Mouse (Mus musculus) adrenal gland, adult (tissue): ENCODE data around the gene Zfp628.
A peak's percentile ranks its signal among the peaks of the same experiment; 100 is the strongest.

Experiments
- DNase-seq, 2 experiments: peaks; one replicate each; pipeline ENCODE4 v3.0.0; 2022 to 2023; ENCODE audit warnings: low spot score in 1 of 2; ENCODE audit not compliant: inconsistent age in 2 of 2

Zfp628 gene

DNA sequence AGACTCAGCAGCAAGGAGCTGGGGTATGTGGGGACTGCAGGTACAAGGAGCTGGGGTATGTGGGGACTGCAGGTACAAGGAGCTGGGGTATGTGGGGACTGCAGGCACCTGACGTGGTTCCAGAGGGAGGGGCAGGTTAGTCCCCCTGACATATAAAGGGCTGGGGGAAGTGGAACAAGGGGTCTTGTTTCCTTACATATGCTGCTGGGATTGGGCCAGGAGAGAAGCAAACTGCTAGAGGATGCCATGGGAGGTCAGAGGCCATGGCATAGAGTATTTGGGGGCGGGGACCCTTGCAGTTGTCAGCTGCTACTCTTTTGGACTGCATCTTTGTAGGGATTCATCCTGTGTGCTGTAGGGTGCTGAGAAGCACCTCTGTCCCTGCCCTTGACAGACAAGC lies 2.5 kb downstream of the Zfp628 start:
- no peak for DNase-seq

GRCm38 (mm10) chr7:4918681-4919080 lies 3.7 kb downstream of the Zfp628 start:
- no peak for DNase-seq

DNA sequence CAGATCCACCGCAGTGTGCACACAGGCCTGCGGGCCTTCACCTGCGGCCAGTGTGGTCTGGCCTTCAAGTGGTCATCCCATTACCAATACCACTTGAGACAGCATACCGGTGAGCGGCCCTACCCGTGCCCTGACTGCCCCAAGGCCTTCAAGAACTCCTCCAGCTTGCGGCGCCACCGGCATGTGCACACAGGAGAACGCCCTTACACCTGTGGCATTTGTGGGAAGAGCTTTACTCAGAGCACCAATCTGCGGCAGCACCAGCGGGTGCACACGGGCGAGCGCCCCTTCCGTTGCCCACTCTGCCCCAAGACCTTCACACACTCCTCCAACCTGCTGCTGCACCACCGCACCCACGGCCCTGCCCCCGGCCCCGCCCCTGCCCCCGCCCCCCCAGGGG lies 4.1 kb downstream of the Zfp628 start:
- no peak for DNase-seq

GRCm38 (mm10) chr7:4919971-4920370 lies 5.0 kb downstream of the Zfp628 start:
- DNase-seq: no peak

DNA sequence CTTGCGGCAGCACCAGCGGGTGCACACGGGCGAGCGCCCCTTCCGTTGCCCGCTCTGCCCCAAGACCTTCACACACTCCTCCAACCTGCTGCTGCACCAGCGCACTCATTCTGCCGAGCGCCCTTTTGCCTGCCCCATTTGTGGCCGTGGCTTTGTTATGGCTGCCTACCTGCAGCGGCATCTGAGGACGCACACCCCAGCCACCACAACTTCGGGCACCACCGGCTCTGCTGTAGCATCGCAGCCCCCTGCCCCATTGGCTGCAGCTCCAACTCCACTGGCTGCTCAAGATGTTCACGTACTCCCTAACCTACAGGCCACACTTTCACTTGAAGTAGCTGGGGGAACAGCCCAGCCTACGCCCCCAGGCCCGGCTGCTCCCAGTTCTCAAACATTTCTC lies 5.5 kb downstream of the Zfp628 start:
- no peak for DNase-seq

GRCm38 (mm10) chr7:4920976-4921823 lies 6.2 kb downstream of the Zfp628 start:
- DNase-seq: peak in 1 of 2 experiments; percentile 44

DNA sequence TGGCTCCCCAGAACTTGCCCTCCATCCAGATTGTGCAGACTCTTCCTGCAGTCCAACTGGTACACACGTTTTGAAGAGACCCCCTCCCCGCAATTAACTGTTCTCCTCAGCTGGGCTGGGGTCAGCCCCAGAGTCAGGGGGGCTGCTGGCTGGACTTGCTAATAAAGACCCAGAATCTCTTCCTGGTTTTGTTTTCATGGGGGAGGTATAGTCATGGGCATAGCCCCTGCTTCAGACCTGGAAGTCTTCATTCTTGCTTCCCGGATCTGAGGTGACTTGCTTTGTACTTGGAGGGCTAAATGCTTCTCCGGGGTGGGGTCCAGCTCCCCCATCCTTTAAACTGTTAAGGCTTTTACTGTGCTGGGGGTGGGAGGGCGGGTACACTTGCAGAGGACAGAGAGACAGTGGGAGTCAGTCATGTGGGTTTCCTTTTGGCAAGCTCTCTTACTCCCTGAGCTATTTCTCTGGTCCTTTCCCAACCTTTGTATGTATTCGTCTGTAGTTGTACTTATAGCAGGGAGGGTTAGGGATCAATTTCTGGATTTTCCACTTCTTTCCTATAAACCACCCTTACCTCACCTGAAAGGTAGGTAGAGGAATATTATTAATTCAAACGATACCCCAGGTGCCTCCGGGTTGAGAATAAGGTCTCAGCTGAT lies 6.9 kb downstream of the Zfp628 start, which contains the start of gene Nat14:
Nat14 (plus strand) TSS at position 205 of the 659 bp plus-strand sequence.
- no peak for DNase-seq

DNA sequence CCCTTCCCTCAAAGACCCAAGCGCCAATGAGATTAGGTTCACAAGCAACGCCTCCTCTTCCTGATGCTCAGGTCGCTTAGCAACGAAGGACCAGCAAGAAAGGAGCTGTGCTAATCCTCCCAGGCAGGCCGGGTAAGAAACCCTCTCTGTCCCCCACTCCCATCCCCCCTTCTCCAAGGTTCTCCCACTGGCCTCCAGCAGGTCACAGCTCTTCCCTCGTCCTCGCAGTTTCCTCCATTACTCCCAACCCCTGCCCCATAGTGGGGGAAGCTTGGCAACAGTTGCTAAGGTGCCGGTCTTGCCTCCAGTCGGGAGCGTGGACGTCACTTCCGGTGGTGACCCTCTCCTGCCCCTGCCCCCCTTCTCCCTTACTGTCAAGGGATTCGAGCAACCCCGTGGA lies 7.5 kb downstream of the Zfp628 start:
- peak; percentile 78 to 88 for DNase-seq

GRCm38 (mm10) chr7:4922931-4923565 lies 8.0 kb downstream of the Zfp628 start:
- peak in 1 of 2 experiments; percentile 77 for DNase-seq

- DNase-seq: peak; percentile 72 to 83
Measured at GRCm38 (mm10) chr7:4923586-4924364, 8.8 kb downstream of the Zfp628 start.

DNA sequence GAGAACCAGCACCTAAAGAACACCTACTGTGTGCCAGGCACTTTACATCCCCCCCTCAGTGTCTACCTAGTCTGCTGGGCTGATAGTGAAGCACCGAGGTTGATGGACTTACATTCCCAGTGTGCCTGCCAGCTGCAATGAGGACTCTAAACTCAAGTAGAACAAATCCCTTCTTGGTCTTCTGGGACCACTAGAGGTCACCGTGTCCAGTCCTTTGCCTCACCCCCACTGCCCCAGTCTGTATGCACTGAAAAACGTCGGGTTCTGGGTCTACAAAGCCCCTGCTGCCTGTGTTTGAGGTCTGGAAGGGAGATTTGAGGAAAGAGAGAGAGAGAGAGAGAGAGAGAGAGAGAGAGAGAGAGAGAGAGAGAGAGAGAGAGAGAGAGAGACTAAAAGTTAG lies 9.5 kb downstream of the Zfp628 start:
- DNase-seq: peak in 1 of 2 experiments; percentile 53

GRCm38 (mm10) chr7:4924891-4925301 lies 9.9 kb downstream of the Zfp628 start:
- peak; percentile 63 to 73 for DNase-seq

GRCm38 (mm10) chr7:4925441-4926381 lies 10.7 kb downstream of the Zfp628 start, which contains the start of gene Ssc5d:
TSS of gene Ssc5d (plus strand) at chr7:4925785.
- DNase-seq: no peak

- no peak for DNase-seq
Measured at GRCm38 (mm10) chr7:4926849-4927248, 11.8 kb downstream of the Zfp628 start.

- DNase-seq: no peak
Measured at GRCm38 (mm10) chr7:4927711-4928110, 12.7 kb downstream of the Zfp628 start.

- no peak for DNase-seq
Measured at GRCm38 (mm10) chr7:4928323-4928722, 13.3 kb downstream of the Zfp628 start.

GRCm38 (mm10) chr7:4933103-4933502 lies 18.1 kb downstream of the Zfp628 start:
- no peak for DNase-seq

- DNase-seq: peak; percentile 47 to 71
Measured at GRCm38 (mm10) chr7:4934160-4934914, 19.3 kb downstream of the Zfp628 start.

- peak in 1 of 2 experiments; percentile 13 for DNase-seq
Measured at GRCm38 (mm10) chr7:4936832-4937231, 21.8 kb downstream of the Zfp628 start.
